Mouse (Mus musculus) cerebellum, adult (tissue): ENCODE data around the gene Creb5.
A peak's percentile ranks its signal among the peaks of the same experiment; 100 is the strongest.

Experiments
- ATAC-seq: cut with Nextera tagmentation; 2 replicates; pipeline ENCODE4 v1.9.2; 2017; ENCODE audit warnings: mild to moderate bottlenecking, moderate library complexity, mixed read lengths; ENCODE audit not compliant: insufficient number of reproducible peaks, low FRiP score, low TSS enrichment

Creb5 gene

GRCm38 (mm10) chr6:53526460-53526859, 239.4 kb downstream of the Creb5 start:
- ATAC-seq, result no peak

- ATAC-seq, result no peak
Measured at GRCm38 (mm10) chr6:53530742-53531141, 243.7 kb downstream of the Creb5 start.

- ATAC-seq, result no peak
Measured at GRCm38 (mm10) chr6:53531461-53531860, 244.4 kb downstream of the Creb5 start.

- ATAC-seq, result peak; percentile 89
Measured at GRCm38 (mm10) chr6:53537530-53537929, 250.5 kb downstream of the Creb5 start.

GRCm38 (mm10) chr6:53541798-53542197, 254.7 kb downstream of the Creb5 start:
- ATAC-seq, result no peak

GRCm38 (mm10) chr6:53545483-53545900, 258.4 kb downstream of the Creb5 start:
- no peak for ATAC-seq

- ATAC-seq, result no peak
Measured at GRCm38 (mm10) chr6:53545989-53546388, 258.9 kb downstream of the Creb5 start.

GRCm38 (mm10) chr6:53548236-53548635, 261.2 kb downstream of the Creb5 start:
- no peak for ATAC-seq

GRCm38 (mm10) chr6:53549409-53549808, 262.3 kb downstream of the Creb5 start:
- no peak for ATAC-seq

GRCm38 (mm10) chr6:53556050-53556449, 269.0 kb downstream of the Creb5 start:
- no peak; the same call in 1 of the 2 replicates for ATAC-seq

GRCm38 (mm10) chr6:53560928-53561327, 273.9 kb downstream of the Creb5 start:
- ATAC-seq, result no peak

- no peak for ATAC-seq
Measured at GRCm38 (mm10) chr6:53562586-53562985, 275.5 kb downstream of the Creb5 start.

GRCm38 (mm10) chr6:53563546-53564185, 276.6 kb downstream of the Creb5 start:
- no peak for ATAC-seq

- no peak for ATAC-seq
Measured at GRCm38 (mm10) chr6:53569436-53569835, 282.4 kb downstream of the Creb5 start.

GRCm38 (mm10) chr6:53570906-53571305, 283.8 kb downstream of the Creb5 start:
- no peak for ATAC-seq

- no peak for ATAC-seq
Measured at GRCm38 (mm10) chr6:53571571-53572122, 284.6 kb downstream of the Creb5 start.

- ATAC-seq, result no peak
Measured at GRCm38 (mm10) chr6:53572456-53572855, 285.4 kb downstream of the Creb5 start.

- ATAC-seq, result peak; percentile 94
Measured at GRCm38 (mm10) chr6:53572979-53573710, 286.1 kb downstream of the Creb5 start.

- no peak for ATAC-seq
Measured at GRCm38 (mm10) chr6:53573711-53574065, 286.6 kb downstream of the Creb5 start.

GRCm38 (mm10) chr6:53574097-53574496, 287.0 kb downstream of the Creb5 start:
- no peak for ATAC-seq

- ATAC-seq, result no peak
Measured at GRCm38 (mm10) chr6:53575191-53575590, 288.1 kb downstream of the Creb5 start.

- ATAC-seq, result no peak
Measured at GRCm38 (mm10) chr6:53575836-53576235, 288.8 kb downstream of the Creb5 start.
